Mouse (Mus musculus) adipocyte (in vitro differentiated cells): ENCODE results near the gene Npas1.

Source experiments
- DNase-seq: peaks from one replicate; pipeline ENCODE4 v3.0.0-alpha.2; 2016; ENCODE audit warnings: low spot score

Npas1 gene

DNA sequence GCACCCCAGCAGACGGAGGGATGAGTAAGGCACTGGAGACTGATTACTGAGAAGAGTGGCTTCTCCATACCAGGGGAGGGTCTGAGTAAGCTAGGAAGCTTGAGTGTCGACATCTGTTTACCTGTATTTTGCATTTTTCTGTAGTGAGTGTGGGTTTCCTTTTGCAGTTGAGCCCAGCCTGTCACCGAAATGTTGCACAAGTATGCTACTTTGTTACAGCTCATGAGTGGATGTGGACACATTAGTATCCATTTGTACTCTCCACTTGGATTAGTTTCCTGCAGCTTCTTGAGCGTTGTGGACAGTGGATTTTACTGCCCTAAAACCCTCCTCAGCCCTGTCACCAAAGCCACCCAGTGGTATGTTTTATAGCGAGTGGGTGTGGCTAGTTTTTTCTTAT is 58.8 kb downstream of the Npas1 start:
- peak; percentile 11 for DNase-seq

DNA sequence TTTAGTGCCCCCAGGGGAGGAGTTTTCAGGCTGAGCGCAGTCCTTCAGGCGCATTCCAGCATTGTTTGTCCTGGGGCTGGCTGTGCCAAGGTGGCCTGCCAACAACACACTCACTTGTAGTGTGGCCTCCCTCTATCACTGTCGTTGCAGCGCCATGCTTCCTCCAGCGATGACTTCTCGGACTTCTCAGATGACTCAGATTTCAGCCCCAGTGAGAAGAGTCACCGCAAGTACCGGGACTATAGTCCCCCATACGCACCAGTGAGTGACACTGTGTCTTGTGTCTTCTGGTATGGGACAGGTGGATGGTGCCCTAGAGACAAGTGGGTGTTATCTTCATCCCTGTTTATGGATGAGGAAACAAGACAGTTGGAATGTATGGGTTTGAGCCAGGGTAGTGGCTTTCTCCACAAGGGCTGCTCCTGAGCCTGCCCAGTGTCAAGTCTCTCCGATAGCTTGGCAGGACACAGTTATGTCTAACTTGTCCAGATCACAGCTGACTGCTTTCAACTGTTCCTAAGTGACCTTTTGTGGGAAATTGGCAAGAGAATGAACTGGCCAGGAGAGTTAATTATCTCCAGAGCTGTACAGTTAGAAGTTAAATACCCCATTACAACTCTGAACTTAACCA is 60.3 kb downstream of the Npas1 start:
- peak; percentile 28 for DNase-seq

DNA sequence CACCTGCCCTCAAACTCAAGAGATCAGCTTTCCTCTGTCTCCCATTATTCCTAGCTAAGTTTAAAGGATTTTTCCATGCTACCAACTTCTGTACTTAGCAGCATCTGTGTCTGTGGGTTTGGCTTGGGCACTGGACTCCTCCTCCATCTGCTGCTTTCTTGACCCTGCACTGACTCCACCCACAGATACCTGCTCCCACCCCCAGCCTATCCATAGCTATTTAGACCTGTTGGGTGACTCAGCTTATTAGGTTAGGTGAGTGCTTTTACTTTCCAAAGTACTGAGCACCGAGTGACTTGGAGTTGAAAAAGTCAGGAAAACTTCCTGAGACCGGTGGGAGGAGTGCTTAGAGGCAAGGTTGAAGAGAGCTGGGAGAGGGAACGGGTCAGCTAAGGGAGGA is 62.1 kb downstream of the Npas1 start:
- no peak for DNase-seq

DNA sequence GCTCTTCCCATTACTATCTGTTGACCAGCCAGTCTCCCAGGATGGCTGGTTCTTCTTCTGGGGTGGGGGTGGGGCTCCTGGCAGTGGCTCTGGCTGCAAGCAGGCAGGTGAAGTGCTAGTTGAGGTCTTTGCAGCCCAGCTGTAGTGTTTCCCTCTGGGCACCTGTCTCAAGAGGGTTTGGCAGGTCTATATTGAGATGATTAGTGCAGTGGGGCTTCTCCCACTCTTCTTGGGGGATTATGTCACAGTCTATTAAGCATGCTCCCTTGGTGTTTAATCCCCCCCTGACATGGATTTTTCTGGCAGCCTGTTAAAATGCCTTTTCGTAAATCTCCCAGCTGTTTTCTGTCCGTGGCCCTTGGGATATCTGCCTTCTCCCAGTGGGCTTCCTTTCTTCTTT is 64.6 kb downstream of the Npas1 start:
- DNase-seq, result no peak

DNA sequence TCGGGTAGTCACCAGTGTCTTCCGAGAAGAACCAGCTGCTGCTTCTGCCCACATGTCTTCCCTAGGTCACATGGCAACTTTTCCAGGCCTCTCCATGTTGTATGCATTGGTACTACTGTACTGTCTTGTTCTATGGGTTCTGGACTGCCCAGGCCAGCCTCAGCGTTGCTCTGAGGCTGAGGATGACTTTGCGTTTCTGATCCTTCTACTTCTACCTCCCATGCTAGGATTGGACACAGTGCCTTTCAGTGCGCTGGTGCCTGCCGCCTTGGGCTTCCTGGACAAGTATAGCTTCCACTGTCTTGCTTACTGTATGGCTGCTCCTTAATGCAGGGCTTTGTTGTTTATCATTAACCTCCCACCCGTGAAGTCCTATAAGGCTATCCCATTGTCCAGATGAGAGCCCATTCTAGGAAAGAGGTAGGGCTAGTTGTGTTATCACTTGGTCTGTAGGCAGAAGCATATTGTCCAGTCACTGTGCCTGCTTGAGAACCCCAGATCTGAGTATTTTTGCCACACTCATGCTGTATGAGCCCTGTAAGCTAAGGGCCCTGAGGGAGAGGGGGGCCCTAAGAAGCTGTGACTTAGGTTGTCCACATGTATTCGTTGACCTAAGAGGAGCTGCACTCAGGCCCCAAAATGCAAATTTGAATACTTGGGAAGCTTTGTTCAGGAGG is 65.2 kb downstream of the Npas1 start:
- no peak for DNase-seq

DNA sequence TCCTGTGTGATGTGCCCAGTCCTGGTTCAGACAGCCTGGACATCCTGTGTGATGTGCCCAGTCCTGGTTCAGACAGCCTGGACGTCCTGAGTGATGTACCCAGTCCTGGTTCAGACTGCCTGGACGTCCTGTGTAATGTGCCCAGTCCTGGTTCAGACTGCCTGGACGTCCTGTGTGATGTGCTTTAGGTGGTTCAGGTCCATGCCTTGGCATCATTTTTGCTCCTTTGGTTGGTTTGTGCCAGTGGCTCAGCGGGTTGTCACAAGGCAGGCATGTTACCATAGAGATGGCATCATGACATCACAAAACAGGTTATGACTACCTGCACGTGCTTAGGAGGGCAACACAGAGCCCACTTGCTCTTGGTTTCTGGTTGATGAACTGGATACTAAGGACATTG is 66.4 kb downstream of the Npas1 start:
- no peak for DNase-seq

DNA sequence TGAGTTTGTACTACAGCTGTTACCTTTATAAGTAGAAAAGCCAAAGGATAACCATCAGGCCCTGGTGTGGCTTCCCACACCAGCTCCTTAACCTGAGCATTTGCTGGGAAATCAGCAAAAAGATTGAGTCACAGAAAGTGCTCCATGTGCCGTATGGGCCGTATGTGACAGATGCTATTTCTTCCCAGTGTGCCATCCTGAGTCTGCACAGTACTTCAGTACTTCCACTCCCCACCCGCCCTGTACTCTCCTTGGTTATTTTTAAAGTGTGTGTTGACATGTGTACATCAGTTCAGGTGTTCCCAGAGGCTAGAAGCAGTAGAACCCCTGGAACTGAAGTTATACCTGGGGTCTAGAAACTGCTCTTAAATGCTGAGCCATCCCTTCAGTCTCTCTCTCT is 70.5 kb downstream of the Npas1 start:
- DNase-seq, result no peak
